Mouse (Mus musculus) cerebellum, adult 2 months (tissue): ENCODE results near the gene Hs3st3a1.

Experiments
- CTCF ChIP-seq: fragments of 200-500 bp; IDR thresholded peaks from 2 replicates; pipeline ENCODE4 v1.5.1; 2011; ENCODE audit warnings: low read depth, mild to moderate bottlenecking, control low read depth, low read length, moderate library complexity, borderline replicate concordance; ENCODE audit not compliant: insufficient read depth
- POLR2A ChIP-seq: fragments of 200-500 bp; IDR thresholded peaks from 2 replicates; pipeline ENCODE4 v1.6.1; 2011; ENCODE audit warnings: low read length, control low read depth, borderline replicate concordance; ENCODE audit not compliant: insufficient read depth

DNA sequence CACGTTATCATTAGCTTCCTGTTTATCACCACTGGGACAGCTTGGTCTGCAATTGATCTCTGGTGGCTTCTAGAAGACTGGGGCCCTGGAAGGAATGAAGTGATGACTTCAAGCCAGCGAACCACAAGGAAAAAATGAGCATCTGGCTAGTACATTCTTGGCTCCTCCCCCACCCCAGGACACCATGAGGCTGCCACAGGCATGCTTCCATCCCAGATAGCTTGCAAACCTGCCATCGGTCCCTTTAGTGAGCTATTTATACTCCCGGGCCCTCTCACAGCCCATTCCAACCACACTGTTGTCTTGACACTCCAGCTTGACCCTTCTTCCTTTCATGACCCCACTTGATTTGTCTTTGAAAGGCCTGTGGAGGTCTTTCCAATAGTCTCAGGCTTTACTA is 127.6 kb downstream of the Hs3st3a1 start:
- TF ChIP-seq POLR2A (no peak), CTCF (no peak)
